Mouse (Mus musculus) bone marrow macrophage, adult 2 months (primary cell): Measurements from ENCODE around the gene Tanc2. TPM values are rescaled to one million over a fixed set of nuclear protein-coding genes. Genes with fewer than 3 reads are reported as not detected.
A peak's percentile ranks its signal among the peaks of the same experiment; 100 is the strongest.

Experiments
- H3K27ac ChIP-seq: 2 replicates; pipeline ENCODE4 v1.5.1; 2012; ENCODE audit warnings: low read depth, low read length; ENCODE audit not compliant: insufficient read depth
- H3K4me1 ChIP-seq: 2 replicates; pipeline ENCODE4 v1.6.1; 2012; ENCODE audit warnings: low read length; ENCODE audit not compliant: control insufficient read depth, insufficient read depth
- H3K4me3 ChIP-seq: 2 replicates; pipeline ENCODE4 v1.5.1; 2012; ENCODE audit warnings: mild to moderate bottlenecking, low read length, moderate library complexity; ENCODE audit not compliant: insufficient read depth
- CTCF ChIP-seq: IDR thresholded peaks from 2 replicates; pipeline ENCODE4 v1.5.1; 2012; ENCODE audit warnings: low read depth, mild to moderate bottlenecking, low read length, moderate library complexity
- POLR2A ChIP-seq: IDR thresholded peaks from 2 replicates; pipeline ENCODE4 v1.6.1; 2012; ENCODE audit warnings: mild to moderate bottlenecking, low read depth, low read length, borderline replicate concordance
- polyA plus RNA-seq: library from polyadenylated mRNA; stranded (reverse); fragments of >200 nt; gene quantifications from 2 replicates; pipeline ENCODE4 v1.2.4, GENCODE M21; 2012; ENCODE audit not compliant: missing spikeins, insufficient read depth, insufficient read length

Tanc2 gene
- polyA plus RNA-seq = 32.2 and 35.1 TPM in 2 replicates

DNA sequence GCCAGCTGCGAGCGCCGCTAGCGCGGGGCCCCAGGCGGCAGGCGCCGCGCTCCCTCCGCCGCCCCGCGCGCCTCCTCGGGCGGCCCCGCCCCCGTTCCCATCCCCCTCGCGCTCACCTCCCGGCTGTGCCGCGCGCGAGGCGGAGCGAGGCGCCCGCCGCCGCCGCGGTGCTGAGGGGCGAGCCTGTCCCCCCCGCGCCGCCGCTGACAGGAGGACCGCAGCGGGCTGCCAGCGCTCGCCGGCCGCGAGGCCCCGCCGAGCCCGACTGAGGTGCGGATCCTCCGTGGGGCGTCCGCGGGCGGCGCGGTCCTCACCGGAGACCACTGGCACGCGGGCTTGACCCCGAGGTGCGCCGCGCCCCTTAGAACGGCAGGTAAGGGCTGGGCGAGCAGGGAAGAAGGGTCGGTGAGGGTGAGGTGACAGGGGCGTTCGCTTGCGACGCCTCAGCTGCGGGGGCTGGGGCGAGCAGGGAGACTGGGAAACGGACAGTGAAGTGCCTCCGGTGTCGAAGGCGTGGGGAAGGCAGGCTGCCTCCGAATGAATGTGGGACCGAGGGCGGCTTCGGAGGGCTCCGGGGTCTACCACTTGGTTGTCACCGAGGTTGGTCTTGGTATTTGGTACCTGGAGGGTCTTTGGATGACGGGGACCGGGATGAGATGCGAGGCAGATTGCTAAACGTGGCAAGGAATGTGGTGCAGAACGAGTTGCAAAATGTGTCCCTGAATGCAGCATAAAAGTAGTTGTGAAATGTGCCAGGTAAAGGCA, at the start of gene Tanc2:
Tanc2 (plus strand) TSS at position 110 of the 765 bp plus-strand sequence.
- Histone ChIP-seq H3K27ac (peak within 1 kb of the TSS; percentile 95), H3K4me3 (peak within 1 kb of the TSS; percentile 78), H3K4me1 (peaks cover 10% of the 10 kb centered on the region)
- TF ChIP-seq POLR2A (no peak), CTCF (no peak)

DNA sequence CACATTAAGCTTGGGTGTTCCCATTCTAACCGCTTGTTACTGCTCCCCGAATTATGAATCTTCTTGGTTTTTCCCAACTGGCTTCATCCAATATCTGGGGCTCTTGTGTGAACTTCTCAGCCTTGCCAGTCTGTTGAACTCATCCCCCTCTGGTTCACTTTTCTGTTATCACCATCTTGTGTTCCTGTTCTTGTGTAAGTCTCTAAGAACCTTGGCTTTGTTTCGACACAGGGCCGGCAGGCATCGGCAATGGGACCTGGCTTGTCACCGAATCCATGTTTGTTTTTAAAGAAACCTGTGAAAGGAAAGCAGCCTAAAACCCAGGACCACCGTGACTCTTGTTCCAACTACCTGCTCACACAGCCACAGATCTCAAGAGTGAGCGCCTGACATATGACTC, 49.0 kb upstream of the Tanc2 start:
- Histone ChIP-seq H3K4me1 (no peaks in the 10 kb centered on the region), H3K27ac (no peak overlapping the region), H3K4me3 (no peak overlapping the region)
- TF ChIP-seq CTCF = no peak
- no peak for TF ChIP-seq POLR2A

DNA sequence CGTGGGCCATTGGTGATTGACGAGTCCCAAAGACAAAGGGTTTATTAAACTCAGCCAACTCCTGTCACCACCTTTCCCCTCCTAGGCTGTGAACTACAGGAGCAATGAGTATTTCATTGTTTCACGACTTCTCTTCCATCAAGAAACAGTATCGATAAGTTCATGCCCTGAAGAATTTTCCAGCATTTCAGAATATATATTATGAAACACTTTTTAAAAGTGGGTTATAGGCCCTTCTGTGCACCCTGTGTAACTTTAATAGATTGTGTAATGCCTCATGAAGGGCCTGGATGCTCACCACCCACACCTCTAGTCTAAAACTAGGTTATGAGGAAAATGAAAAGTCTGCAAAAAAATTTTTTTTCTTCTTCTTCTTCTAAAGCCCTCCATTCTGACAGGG, 48.4 kb upstream of the Tanc2 start:
- Histone ChIP-seq H3K4me1 (no peaks in the 10 kb centered on the region), H3K4me3 (no peak overlapping the region), H3K27ac (no peak overlapping the region)
- no peak for TF ChIP-seq POLR2A
- TF ChIP-seq CTCF = no peak

DNA sequence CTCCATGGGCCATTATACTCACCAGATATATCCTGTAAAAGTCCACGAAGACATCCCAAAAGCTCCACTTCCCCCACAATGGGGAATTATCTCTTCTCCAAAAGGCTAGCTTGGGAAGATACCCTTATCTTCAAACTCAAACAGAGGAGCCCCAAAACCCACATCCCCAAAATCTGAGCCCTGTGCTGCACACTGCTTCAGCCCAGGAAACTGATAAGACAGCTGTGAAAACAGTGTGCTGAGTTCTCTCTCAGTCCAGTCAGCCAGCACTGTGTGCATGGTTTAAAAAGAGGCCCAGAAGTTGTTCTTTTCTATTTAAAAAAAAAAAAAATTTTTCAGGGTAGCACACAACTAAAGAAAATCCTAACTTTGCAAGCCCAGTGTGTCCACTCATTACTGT, 47.7 kb upstream of the Tanc2 start:
- no peaks in the 10 kb centered on the region for H3K4me1 ChIP-seq
- TF ChIP-seq POLR2A (no peak), CTCF (no peak)
- no peak overlapping the region for H3K27ac ChIP-seq
- no peak overlapping the region for H3K4me3 ChIP-seq

DNA sequence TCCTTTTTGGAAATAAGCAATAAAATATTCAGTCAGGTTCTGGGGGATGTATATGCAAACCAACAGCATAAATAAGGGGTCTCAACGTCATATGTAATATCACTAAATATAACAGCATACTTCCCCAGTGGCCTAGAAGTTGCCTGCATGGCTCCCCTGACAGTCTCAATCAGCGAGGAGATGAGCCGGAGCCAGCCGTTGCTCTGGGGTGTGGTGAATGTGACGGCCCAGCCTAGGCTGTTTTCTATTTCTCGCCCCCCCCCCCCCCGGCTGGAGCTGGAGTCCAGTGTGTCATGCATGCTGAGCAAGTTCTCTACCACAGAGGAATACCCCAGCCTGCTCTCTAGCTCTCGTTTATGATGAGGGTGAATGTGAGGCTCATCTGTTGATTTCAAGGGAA, 44.0 kb upstream of the Tanc2 start:
- H3K27ac ChIP-seq = no peak overlapping the region
- no peak for TF ChIP-seq POLR2A
- TF ChIP-seq CTCF = no peak
- H3K4me3 ChIP-seq = no peak overlapping the region
- H3K4me1 ChIP-seq = no peaks in the 10 kb centered on the region

DNA sequence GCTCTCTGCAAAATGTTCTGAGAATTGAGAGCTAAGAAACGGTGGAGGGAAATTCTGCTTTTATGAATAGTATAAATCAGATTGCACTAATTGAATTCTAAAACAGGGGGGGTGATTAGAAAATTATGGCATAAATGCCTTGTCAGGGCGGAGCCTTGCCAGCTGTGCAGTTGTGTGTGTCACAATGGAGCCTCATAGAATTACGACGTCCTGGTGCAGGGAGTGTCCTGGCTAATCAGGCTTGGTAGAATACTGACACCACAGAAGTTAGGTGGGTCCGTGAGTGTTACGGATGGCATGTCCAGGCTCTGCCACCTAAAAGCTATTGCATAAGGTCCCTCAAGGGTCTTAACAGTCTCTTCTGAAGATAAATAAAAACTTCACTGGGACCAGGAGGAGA, 43.4 kb upstream of the Tanc2 start:
- H3K4me3 ChIP-seq = no peak overlapping the region
- H3K27ac ChIP-seq = no peak overlapping the region
- TF ChIP-seq CTCF = no peak
- no peak for TF ChIP-seq POLR2A
- no peaks in the 10 kb centered on the region for H3K4me1 ChIP-seq

DNA sequence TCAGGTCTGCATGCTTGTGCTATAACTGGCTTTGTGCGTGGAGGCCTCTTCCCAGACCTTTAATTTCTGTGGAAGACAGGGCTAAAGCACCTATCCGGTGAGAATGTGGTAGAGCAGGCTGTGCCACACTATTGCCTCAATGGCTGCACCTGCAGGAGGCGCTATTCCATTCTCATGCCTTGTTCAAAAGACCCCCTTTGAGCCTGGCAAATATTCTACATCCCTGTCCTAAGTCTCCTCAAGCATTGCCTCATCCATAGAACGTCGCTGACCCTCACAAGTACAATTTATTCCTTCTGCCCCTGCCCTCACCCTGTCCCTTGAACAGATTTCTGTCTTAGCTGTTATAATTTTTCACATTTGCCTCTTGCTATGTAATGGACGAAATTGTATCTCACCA, 41.4 kb upstream of the Tanc2 start:
- Histone ChIP-seq H3K4me3 (no peak overlapping the region), H3K27ac (no peak overlapping the region), H3K4me1 (no peaks in the 10 kb centered on the region)
- TF ChIP-seq POLR2A (no peak), CTCF (no peak)

DNA sequence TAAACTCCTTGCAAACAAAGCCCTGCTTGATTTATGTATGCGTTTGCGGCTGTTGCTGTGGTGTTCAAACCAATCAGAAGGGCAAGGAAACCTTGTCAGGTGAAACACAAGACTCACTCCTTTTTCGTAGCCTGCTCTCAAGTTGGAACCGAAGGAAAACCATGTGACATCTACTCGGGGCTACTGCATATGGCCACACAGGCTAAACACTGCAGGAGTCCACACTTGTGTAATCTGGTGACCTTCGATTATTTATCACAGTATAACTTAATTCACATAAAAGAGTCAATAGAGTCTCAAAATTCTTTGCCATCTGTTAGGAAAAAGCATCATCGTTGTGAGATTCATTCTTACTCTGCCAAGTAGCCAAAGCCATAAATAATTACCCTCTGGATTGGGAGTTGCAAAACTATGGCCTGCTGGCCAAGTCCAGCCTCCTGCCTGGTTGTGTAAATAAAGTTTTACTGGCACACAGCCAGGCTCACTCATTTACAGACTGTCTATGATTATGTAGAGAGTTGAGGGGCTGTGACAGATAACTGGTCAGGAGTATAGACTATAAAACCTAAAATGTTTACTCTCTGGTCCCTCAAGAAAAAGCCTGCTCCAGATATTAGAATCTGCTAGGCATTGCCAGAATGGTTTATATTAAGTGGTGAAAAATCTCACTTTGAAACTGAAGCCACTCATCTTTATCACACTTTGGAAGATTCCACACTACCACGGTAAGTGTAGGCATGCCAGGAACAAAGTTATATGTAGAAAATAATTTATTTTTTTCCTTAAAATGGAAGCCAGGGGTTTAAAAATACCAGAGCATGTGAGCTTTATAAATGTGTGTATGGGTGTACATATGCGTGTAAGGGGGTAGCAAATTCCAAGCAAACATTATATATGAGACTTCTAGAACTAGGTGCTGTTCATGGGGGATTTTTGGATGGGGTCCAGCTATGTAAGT, 40.3 kb upstream of the Tanc2 start:
- Histone ChIP-seq H3K4me1 (no peaks in the 10 kb centered on the region), H3K4me3 (no peak overlapping the region), H3K27ac (no peak overlapping the region)
- TF ChIP-seq POLR2A (no peak), CTCF (no peak)

DNA sequence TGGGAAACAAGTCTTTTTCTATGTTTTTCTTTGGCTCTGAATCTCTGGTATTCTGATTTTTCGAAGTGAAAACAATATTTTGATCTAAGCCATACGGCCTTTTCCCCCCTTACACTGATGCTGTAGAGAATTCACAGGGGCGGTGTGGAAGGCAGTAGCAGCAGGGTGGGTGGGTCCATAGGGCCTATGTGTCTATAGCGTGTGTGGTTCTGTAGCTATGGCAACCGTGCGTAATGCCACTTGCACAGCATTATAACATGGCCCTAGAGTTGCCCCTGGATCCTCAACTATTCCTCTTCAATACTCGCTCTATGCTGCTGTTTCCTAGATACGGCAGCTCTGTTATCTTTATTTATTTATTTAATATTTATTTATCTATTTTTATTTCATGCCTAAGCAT, 32.5 kb upstream of the Tanc2 start:
- Histone ChIP-seq H3K4me3 (no peak overlapping the region), H3K27ac (no peak overlapping the region), H3K4me1 (peaks cover 2% of the 10 kb centered on the region)
- no peak for TF ChIP-seq POLR2A
- TF ChIP-seq CTCF = no peak

DNA sequence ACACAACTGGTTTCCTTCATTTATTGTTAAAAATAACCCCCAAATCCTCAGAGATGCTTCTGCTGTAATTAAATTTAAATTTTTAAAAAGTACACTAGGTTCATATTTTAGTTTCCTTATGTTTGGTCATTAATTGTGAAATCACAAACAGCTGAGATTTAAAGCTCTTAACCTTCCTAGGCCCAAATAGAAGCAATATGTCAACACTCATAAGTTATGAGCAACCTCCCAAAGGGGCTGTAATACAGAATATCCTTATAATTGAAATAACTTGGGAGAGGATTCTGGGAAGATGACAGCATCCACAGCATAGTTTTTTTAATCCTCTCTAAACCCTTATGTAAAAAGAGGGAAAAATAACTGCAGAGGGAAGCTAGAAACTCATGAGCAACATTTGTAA, 31.7 kb upstream of the Tanc2 start:
- Histone ChIP-seq H3K4me3 (no peak overlapping the region), H3K27ac (no peak overlapping the region), H3K4me1 (peaks cover 7% of the 10 kb centered on the region)
- no peak for TF ChIP-seq POLR2A
- TF ChIP-seq CTCF = no peak
